Mouse (Mus musculus) kidney, adult 8-10 months (tissue): Measurements from ENCODE around the gene Prkg1.

Experiments
- DNase-seq, 2 experiments: peaks; one replicate each; pipeline ENCODE4 v3.0.0; 2022

The Prkg1 gene

DNA sequence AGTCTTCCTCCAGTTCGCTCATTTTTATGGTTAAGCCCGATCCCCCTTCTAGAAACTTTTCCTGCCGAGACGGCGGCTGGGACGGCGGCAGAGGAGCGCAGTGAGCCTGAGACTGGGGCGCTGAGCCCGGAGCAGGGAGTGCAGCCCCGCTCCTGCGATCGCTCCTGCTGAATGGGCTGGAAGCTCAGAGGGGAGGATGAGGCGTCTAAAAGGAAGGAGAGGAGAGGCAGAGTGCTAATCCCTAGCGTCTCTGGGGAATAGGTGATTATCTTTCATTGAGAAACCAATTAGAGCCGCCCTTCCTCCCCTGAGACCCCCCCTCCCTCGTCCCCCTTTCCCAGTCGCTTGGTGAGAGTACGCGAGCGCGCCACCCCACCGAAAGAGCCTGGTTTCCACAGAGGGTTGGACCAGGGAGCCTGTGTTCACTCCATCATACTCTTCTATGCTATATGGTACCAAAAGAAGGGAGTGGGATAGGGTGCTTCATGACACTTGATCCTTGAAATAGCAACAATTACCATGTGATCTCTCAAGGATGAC, at the start of gene Prkg1:
Gene Prkg1, minus strand, starts transcription at position 233 of the 540 bp plus-strand sequence.
- DNase-seq = no peak

DNA sequence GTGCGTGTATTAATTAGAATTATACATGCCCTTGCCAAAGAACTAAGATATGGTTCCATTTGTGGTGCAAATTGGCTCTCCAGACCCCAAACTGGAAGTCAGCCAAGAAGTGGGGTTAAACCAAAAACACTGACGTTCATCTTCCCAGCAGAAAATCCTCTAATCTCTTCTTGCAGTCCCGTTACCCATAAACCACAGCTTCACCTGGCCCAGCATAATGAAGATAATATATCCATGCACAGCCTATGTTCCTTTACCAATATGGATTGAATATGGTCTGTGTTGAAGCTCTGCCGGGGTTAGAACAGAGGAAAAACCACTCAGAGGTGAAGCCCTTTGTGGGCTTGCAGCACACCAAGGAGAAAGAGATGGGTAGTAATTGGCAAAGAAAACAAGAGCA, 48.3 kb upstream of the Prkg1 start:
- no peak for DNase-seq

DNA sequence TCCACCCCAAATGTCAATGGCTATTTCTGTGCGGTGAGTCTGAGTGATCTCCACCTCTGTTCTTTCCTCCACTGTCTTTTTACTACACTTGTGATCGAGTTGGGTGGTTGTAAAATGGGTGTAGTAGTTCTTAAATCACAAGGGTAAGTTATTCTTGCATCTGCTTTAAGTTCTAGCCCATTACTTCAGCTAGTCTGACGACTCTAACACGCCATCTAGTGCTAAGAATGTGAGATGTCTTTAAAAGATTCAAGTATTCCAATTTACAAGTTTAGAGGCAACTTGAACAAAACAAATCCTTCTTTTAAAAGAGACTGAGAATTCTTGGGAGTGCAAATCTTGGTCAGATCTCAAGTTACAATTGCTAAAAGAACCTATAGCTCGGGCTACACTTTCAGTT, 46.5 kb upstream of the Prkg1 start:
- DNase-seq = no peak

DNA sequence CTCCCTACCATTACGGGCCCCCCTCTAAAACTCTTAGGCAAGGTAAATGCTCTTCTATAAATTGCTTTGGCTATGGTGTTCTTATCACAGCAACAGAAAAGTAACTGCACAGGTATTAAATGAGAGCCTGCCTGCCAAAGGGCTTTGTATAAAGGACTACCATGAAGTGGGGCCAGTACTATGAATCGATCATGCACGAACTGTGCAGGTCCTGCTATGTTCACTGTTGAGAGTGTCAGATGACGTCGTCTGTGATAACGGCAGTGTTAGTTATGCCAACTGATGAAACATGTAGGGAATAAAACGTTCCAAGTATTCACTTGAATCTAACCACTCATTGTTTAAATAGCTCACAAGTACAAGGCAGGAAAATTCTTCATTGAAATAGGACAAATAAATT, 40.6 kb upstream of the Prkg1 start:
- no peak for DNase-seq

DNA sequence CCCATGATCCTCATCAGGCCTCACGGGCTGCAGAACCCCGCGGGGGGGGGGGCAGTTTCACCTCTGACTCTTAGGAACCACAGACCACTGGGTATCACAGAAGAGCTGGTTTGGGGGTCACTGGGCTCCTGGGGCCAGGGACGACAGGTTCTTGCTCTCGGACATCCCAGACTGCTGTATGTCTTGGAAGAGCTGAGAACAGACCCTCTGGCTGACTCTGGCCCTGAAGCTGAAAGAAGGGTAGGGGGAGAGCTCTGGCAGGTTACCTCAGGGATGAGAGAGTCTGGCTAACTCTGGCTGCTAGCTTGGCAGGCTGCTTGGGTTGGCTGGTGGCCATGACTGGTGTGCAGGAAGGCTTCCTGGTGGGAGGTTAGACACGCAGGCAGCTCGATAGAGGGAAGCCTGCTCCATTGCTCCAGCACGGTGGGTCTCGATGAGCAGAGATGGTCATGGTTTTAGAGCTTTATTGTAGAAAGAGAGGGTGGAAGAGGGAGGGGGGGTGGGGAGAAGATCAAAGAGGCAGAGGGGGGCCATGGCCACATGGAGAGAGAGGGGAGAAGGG, 30.7 kb upstream of the Prkg1 start:
- DNase-seq = no peak

DNA sequence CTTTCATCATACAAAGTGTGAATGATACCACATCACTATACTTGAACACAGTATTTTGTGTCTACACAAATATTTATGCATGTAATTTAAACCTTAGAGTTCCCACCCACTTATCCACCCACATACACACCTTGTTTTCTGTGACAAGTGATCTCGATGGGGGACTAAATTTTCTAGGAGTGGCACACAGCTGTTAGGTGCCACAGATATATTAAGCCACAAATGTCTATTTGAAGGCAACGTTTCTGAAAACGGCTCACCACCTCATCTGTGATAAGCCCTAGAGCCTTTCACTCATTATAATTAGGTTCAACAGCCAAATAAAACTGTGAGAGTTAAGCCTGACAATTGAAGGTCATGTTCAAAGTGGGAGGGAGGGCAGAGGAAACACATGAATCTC, 26.9 kb upstream of the Prkg1 start:
- no peak for DNase-seq

DNA sequence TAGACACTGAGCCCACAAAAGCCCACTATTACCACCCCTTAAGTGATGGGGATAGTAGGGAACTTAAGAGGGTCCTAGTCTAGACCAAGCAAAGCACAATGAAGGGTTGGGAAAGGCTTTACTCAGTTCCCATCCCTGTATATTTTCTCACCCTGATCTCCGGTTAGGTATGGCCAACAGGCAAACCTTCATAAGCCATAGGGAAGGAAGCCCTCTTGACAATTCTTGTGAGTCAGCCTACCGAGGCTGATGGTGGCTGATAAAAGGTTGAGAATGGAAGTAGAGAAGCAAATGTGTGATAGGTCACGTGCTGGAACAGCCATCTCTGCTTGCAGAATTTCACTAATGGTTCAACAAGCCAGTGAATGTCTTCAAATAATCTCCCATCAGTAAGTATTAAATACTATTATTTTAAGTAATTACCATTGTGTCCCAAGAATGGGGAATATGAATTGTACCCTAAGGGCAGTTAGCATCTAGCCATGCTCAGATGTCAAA, 16.7 kb upstream of the Prkg1 start:
- no peak for DNase-seq

DNA sequence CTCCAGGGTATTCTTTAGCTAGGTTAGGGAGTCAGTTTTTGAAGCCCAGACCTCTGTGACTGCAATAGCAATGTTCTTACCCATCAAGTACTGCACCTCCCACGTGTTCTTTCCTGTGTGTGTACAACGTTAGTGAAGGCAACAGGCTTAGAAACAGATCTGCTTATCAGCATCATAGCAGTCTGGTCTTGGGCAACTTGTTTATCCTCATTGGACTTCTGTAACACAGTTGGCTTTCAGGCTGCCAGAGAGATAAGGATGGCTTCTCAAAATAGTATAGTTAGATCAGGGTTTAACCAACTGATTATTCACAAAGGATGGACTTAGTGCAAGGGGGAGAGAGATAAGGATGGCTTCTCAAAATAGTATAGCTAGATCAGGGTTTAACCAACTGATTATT, 16.2 kb upstream of the Prkg1 start:
- no peak for DNase-seq

DNA sequence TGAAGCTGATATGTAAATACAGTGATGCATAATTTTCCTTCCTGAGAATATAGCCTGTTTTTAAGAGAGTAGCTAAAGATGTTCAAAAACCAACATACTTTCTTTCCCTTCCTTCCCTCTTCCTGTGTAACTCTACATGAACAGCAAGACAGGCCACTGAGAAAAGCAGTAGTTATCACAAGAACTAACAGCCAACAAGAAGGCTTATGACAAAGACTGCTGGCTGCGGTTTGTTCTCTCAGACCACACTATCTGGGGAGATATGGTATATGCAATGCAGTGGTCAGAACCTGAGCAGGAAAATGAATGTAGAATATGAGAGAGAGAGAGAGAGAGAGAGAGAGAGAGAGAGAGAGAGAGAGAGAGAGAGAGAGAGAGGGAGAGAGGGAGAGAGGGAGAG, 15.4 kb upstream of the Prkg1 start:
- no peak for DNase-seq

DNA sequence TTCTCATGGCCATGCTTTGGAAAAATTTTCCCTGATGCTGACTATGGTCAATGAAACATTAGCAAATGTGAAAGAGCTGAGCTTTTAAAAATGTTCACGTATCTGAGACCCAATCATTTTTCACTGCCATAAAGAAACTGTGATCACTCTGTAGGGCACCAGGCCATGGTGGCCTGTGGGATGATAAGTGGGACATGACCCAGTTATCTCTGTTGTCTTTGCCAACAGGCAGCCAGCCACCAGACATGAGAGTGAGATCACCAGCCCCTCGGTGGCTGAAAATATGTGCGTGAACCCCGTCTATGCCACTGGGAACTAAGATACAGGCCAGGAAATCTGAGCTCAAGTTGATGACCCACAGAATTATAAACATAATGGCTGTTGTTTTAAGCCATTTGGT, 14.2 kb upstream of the Prkg1 start:
- DNase-seq = no peak

DNA sequence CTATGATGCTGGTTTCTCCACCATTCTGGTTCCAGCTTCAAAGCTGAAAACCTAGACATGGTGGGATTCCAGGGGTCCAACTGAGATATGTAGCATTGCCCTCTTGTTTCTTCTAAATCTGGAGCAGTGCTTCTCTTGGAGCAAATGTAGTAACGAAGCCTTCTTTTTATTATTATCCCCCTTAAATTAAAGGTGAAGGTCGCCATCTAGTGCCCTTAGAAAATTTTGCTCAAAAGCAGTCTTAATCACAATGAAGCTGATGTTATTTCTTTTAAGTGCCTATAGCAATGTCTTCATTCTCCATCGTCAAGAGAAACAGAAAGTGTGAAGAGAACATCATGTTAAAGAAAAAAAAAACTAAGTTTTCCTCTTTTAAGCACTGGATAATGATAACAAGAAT, 2.2 kb upstream of the Prkg1 start:
- DNase-seq = no peak

DNA sequence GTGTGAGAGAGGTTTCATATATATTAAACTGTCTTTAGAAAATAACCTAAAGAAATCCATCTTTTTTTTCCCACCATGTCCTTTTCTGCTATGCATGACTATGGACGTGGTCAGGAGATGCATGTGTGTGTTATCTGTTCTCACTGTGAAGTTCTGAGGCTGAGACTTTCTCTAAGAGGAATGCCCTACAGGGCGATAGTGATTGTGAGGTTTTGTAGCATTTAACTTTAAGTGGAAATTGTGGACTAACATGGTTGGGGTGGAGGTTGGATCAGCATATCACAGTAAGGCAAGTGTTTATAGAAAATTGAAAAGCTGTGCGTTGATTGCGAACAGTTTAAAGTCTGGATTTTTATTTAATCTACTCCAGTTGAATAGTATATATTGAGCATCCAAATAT, 618 bp upstream of the Prkg1 start:
- DNase-seq = no peak

DNA sequence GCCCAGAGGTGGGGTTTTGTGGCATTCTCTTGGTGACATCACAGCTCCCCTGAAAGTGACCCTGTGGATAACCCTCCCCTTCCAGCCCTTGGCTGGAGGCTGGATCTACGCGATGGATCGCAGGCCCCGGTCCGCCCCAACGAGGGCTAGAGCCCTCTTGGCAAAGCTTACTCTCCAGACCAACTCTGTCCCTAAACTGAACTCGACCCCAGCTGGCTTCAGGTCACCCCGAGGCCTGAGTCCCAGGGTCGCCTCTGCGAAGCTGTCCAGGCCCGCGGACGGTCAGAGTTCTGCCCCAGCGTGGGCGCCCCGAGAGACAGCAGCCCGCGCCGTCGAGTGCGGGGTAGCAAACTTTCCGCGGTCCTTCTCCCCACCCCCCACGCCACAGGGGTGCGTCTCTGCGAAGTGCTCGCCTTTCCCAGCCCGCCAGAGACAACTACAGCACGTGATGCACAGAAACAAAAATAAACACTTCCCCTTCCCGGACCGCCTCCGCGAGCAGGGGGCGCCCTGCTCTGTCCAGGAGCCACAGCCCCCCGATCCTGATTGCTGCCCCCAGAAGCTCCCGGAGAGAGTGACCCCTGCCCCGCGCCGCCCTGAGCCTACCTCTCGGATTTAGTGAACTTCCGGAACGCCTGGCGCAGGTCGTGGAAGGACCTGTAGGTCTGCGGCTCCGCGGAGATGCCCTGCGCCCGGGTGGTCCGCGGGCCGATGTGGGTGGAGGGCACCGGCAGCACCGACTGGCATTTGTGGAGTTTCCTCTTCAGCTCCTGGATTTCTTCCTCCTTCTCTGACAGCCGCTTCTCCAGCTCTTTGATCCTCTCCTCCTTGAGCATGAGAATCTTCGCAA, 657 bp downstream of the Prkg1 start:
- DNase-seq = peak in 1 of 2 experiments; percentile 30

DNA sequence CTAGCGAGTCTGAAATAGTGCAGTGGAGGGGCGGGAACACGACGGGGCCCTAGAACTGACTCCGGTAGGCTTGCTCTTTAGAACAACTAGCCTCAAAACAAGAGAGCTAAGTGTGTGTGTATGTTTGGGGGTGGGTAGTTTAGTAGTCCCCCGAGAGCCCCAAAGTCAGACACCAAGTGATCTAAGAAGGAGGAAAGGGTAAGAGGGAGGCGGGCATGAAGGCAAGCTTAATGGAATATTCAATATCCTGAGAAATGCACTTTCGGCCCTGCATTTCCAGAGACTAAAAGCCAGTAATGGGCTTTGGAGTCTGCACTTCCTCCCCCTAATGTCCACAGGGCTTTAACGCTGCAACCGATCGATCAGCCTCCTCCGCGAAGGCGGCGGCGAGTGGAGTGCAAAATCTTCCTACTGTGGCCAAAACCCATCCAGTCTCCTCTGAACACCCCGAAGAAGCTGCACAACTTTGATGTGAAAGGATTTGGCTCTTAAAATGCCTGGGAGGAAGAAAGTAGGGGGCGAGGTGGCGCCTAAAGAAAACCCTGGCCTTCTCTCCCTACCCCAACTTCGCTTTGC, 1.5 kb downstream of the Prkg1 start:
- no peak for DNase-seq

DNA sequence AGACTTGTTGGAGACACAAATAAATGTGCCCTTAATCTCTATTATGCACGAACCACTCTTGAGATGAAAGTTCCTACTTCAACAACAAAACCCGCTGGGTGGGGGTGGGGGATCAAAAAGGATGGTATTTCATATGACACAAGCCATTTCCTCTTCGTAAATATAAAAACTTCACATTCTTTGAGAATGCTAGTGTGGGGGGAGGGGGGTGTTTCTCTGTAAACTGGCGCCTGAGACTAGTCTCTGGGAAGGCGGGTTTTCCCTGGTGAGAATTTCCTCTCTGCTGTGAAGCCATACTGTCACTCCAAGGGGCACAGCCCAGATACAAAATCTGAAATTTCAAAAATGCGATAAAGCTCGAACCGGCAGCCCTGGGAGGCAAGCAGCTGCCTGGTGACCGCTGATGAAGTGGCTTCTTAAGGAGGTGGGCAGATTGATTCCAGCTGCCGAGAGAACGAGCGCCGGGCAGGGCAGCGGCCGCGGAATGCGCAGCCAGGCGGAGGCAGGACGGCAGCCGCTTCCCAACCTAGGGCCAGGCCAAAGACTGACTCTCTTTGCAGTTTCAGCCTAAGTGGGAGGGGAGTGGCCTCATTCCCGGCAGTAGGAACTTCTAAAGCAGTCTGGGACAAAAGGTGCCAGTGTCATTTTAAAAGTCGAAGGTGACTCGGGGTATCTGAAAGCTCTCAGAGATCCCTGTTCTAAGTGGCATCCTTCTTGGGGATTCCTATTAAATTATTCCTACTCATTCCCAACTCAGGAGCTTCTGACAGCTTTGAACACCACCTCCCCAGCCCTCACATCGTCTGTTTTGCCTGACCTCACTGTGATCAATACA, 2.2 kb downstream of the Prkg1 start:
- peak; percentile 20 to 45 for DNase-seq

DNA sequence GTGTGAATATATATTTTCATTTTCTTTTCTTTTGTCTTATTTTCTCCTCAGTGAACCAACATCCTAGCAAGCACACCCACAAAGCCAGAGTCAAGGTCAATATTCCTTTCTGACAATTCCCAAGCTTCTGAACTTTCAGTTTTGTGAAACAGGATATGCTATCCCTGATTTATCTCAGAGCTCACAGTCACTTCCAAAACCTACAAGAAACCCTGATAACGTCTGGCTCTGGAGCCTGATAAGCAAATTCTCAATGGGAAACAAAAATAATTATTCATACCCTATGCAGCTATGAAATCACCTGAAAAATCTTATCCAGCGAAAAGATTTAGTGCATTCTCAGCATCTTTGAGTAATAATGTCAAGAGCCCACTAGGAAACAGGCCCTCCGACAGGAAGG, 5.0 kb downstream of the Prkg1 start:
- DNase-seq = no peak

DNA sequence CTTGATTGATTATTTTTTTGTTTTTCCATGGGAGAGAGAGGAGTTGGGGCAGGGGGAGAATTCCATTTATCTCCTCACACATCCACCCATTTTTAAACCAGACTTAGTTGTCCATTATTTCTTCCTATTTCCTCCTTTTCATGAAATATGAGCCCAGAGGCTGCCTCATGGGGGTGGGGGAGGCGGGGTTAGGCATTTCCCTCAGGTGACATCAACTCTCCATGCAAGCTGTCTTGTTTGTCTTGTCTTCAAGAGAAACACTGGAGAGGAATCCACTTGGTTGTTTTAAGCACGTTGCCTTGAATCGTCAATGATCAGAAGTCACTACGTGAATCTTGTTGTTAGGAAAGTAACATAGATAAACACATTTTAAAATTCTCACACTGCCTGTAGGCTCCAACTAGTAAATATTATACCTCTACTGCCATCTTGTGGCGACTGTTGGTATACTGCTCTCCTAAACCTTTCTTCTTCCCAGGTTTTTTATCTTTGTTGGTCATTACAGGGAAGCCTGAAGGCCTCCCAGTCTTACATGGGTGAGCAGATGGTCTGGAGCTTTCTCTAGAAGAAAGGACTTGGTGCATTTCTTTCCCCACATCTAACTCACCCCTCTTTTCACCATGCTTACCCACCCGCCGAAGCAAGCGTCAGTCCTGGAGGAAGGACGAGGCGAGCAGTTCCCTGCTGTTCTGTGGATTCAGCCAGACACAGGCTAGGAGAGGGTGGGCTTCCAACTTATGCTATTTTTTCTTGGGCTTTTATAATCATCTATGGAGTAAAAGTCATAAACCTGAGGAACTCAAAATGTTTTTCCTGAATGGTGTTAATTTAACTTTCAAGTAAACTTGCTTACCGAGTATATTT, 8.7 kb downstream of the Prkg1 start:
- DNase-seq = peak in 1 of 2 experiments; percentile 66

DNA sequence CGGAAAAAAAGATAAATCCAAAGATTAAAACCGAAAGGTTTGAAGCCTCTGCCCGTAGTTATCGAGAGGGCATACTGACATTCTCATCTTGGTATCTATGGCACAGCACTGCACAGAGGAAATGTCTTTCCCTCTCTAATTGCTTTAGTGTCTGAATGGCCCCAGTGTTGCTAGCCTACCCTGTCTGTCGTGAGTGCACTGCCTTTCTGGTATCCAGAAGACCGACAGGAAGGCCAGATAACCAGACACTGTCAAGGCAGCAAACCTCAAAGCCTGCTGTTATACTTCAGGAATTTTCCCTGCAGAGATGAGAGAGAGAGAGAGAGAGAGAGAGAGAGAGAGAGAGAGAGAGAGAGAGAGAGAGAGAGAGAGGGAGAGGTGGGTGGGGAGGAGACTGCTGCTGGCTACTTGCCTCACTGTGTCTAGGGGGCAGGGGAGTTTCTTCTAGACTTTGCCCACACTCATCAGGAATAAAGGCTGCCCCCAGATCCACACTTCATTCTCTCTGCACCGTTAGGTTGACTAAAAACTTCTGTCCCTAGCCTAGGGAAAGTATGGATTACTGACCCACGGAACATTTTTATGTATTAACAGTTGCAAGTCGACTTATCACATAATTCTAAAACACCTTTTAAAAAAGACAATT, 10.1 kb downstream of the Prkg1 start:
- no peak for DNase-seq

DNA sequence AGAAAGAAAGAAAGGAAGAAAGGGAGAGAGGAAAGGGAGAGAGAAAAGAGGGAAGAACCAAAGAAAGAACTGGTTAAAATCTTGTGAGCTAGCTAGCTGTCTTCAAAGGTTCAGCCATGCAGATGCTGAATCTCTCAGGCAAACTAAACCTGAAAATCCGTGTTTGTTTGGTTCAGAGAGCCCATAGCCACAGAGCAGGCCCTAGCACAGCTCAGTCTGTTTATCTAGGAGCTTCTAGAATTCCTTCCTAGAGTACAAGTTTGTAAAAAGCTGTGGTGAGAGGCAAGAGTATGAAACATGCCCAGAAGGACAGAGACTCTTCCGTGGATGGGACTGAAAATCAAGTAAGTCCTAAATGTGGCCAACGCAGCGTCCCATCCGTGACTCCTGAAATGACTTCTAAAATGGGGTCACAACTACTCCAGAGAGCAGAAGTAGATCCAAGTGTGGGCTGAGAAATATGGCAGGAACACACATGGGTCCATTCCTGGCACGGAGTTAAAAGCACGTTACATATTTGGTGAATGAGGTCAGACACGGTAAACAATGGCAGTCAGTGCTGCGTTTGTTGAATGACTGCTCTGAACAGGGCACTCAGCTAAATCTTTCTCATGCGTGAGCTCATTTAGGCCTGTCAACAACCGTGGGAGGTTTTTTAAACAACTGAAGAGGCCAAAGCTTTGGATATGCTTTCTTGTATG, 13.7 kb downstream of the Prkg1 start:
- no peak for DNase-seq

DNA sequence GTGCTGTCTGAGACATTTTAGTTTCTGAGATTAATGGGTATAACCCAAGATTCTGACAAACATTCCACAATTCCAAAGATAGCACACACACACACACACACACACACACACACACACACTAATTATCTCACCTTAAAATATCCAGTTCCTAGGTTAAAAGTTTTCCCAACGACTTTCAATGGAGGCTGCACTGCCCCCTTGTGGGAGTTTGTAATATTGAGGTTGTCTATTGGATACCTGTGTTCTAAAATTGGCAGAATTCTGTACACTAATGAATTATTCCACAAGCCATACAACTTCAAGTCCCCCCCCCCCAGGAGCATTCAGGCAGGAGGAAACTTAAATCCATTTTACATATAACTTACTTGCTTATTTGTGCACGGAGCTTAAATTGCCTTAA, 18.2 kb downstream of the Prkg1 start:
- DNase-seq = peak in 1 of 2 experiments; percentile 50
